Mouse (Mus musculus): ENCODE measurements at regions not wholly inside any gene's neighbourhood (a gene's known extent, or its start where the extent isn't known, plus 50 kb on each side); places are given as distances from the start of the nearest gene placed in this dataset.

- TF ChIP-seq CTCF (IDR thresholded peaks at IDR 0.05 in 2 of 3, conservative IDR thresholded peaks at IDR 0.05 in 1 of 3; ENCODE audit: control insufficient read depth in 1 of 3, insufficient read depth in 1 of 3, low read depth in 2 of 3, low read length in 3 of 3, poor library complexity in 1 of 3, severe bottlenecking in 1 of 3) (no peak), JUND (IDR thresholded peaks at IDR 0.05; ENCODE audit: low read depth, low read length) (no peak), E2F4 (IDR thresholded peaks at IDR 0.05; ENCODE audit: borderline replicate concordance, low read depth, low read length) (no peak), MEF2A (IDR thresholded peaks at IDR 0.05; ENCODE audit: extremely low read depth, insufficient replicate concordance, low read depth, low read length, poor library complexity, severe bottlenecking) (no peak), POLR2A (IDR thresholded peaks at IDR 0.05; ENCODE audit: control insufficient read depth in 1 of 2, insufficient read depth in 1 of 2, low read depth in 1 of 2, low read length in 2 of 2, poor library complexity in 1 of 2) (no peak), HCFC1 (IDR thresholded peaks at IDR 0.05; ENCODE audit: low read depth, low read length) (no peak), EP300 (IDR thresholded peaks at IDR 0.05; ENCODE audit: low read depth in 1 of 2, low read length in 2 of 2) (no peak)
Measured at GRCm38 (mm10) chr1:94366606-94367005, 314.3 kb upstream of the Pdcd1 start.

All from MEL (cell line).